Mouse (Mus musculus) stomach, postnatal 0 days (tissue): ENCODE results near the gene Sergef.

Experiments
- CTCF ChIP-seq: IDR thresholded peaks from 2 replicates; pipeline ENCODE4 v1.5.1; 2016; ENCODE audit warnings: antibody characterized with exemption, low read depth, mild to moderate bottlenecking, moderate library complexity
- EP300 ChIP-seq: optimal IDR thresholded peaks from 2 replicates; pipeline ENCODE3; 2016; ENCODE audit warnings: antibody characterized with exemption

DNA sequence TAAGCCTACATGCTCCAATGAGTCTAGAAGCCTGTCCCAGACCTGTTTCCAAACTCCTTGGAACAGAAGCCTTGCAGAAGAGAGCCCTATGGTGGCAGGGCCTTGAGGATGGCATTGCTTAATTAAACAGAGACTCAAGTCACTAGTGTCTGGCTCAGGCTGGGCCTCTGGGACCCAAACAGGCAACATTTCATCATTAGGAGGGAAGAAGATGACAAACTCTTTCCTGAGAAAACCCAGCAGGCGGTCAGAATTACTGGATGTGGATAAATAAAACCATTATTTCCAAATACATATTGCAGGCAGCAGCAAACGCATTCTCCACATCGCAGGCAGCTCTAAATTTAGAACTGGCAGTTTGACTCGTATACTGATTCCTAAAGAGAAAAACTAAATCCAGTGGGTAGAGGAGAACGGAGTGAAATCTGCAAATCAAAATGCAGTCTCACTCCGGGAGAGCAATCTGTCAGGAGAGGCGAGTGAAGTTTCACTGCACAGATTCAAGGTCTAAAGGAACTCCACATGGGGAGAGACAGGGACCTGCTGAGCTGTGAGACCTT, 173.1 kb downstream of the Sergef start:
- TF ChIP-seq EP300 (no peak), CTCF (no peak)
